Comparison of ENCODE assay signal across 7 mouse cellular contexts in genomic region chr9:44515131-44515751, GRCm38 (mm10). TPM values are rescaled to one million over a fixed set of nuclear protein-coding genes. Genes with fewer than 3 reads are reported as not detected.
DNase-seq lines count a peak whose midpoint lies in the region; ATAC-seq and TF ChIP-seq lines count a peak whose summit lies in the region.

No protein-coding gene starts in this region.

- peak; percentile 54 for ATAC-seq in heart, embryonic 15.5 days (replicated peaks; ENCODE audit: insufficient number of reproducible peaks, insufficient read depth, low FRiP score, low read depth)
- peak; percentile 48; the same call in 1 of the 2 replicates for ATAC-seq in liver, embryonic 11.5 days (replicated peaks; ENCODE audit: low FRiP score)
- ATAC-seq in forebrain, embryonic 13.5 days, result no peak

- no peaks in the 10 kb centered on the region for H3K36me3 ChIP-seq in ES-Bruce4 (ENCODE audit: control insufficient read depth, insufficient read depth, low read length, poor library complexity, severe bottlenecking)
- H3K36me3 ChIP-seq in heart, embryonic 15.5 days, result no peaks in the 10 kb centered on the region
- no peaks in the 10 kb centered on the region for H3K36me3 ChIP-seq in liver, embryonic 11.5 days (ENCODE audit: control insufficient read depth, insufficient read depth, low read length)
- no peaks in the 10 kb centered on the region for H3K36me3 ChIP-seq in small intestine, adult 2 months (ENCODE audit: control insufficient read depth, insufficient read depth, low read length)
- no peaks in the 10 kb centered on the region for H3K36me3 ChIP-seq in forebrain, embryonic 13.5 days (ENCODE audit: poor library complexity, severe bottlenecking)

- DNase-seq in CD4-positive helper T cell, adult 2 months (ENCODE audit: low read depth, low spot score), result peak; percentile 87
- DNase-seq in liver, embryonic 11.5 days (ENCODE audit: low spot score), result no peak
- no peak for DNase-seq in cerebellum, postnatal 10 days

- peaks cover 3% of the 10 kb centered on the region for H3K4me1 ChIP-seq in ES-Bruce4 (ENCODE audit: control insufficient read depth, insufficient read depth, low read length)
- peaks cover 42% of the 10 kb centered on the region for H3K4me1 ChIP-seq in heart, embryonic 15.5 days (replicated peaks)
- H3K4me1 ChIP-seq in liver, embryonic 11.5 days (replicated peaks; ENCODE audit: control insufficient read depth, insufficient read depth, low read length), result peaks cover 11% of the 10 kb centered on the region
- peaks cover 24% of the 10 kb centered on the region for H3K4me1 ChIP-seq in small intestine, adult 2 months (ENCODE audit: control insufficient read depth, insufficient read depth, insufficient read length, low read length)
- peaks cover 19% of the 10 kb centered on the region for H3K4me1 ChIP-seq in forebrain, embryonic 13.5 days

- 0 out of 2 replicates have a peak overlapping the region, but pooled peaks have one; percentile 22 for H3K27ac ChIP-seq in ES-Bruce4 (ENCODE audit: insufficient read depth, low read length)
- peak overlapping the region; percentile 46 for H3K27ac ChIP-seq in heart, embryonic 15.5 days
- peak overlapping the region; percentile 1; the same call in 1 of the 2 replicates for H3K27ac ChIP-seq in liver, embryonic 11.5 days (ENCODE audit: low read depth, low read length)
- peak overlapping the region; percentile 58 for H3K27ac ChIP-seq in small intestine, adult 2 months (ENCODE audit: insufficient read depth, low read depth, low read length)
- H3K27ac ChIP-seq in forebrain, embryonic 13.5 days, result no peak overlapping the region

- H3K4me3 ChIP-seq in ES-Bruce4 (ENCODE audit: low read depth, low read length), result peak overlapping the region; percentile 53
- no peak overlapping the region for H3K4me3 ChIP-seq in heart, embryonic 15.5 days
- H3K4me3 ChIP-seq in liver, embryonic 11.5 days (ENCODE audit: low read depth, low read length), result peak overlapping the region; percentile 30
- peak overlapping the region; percentile 35 for H3K4me3 ChIP-seq in small intestine, adult 2 months (ENCODE audit: low read depth, low read length)
- no peak overlapping the region for H3K4me3 ChIP-seq in forebrain, embryonic 13.5 days

- no peak for TF ChIP-seq POLR2A in ES-Bruce4 (IDR thresholded peaks at IDR 0.05; ENCODE audit: insufficient read depth, low read length)
- peak; percentile 49; the same call in 1 of the 2 replicates for TF ChIP-seq POLR2A in small intestine, adult 2 months (IDR thresholded peaks at IDR 0.05; ENCODE audit: low read depth, low read length)

- H3K9ac ChIP-seq in ES-Bruce4 (ENCODE audit: low read depth, poor library complexity, severe bottlenecking), result peak overlapping the region; percentile 23
- H3K9ac ChIP-seq in heart, embryonic 15.5 days, result no peak overlapping the region
- peak overlapping the region; percentile 46; the same call in 1 of the 2 replicates for H3K9ac ChIP-seq in liver, embryonic 11.5 days (ENCODE audit: low read depth, low read length)
- no peak overlapping the region for H3K9ac ChIP-seq in forebrain, embryonic 13.5 days

- H3K9me3 ChIP-seq in ES-Bruce4 (replicated peaks; ENCODE audit: control insufficient read depth, insufficient read depth, low read length, poor library complexity, severe bottlenecking), result no peaks in the 10 kb centered on the region
- no peaks in the 10 kb centered on the region for H3K9me3 ChIP-seq in heart, embryonic 15.5 days (replicated peaks)
- no peaks in the 10 kb centered on the region for H3K9me3 ChIP-seq in liver, embryonic 11.5 days (ENCODE audit: control insufficient read depth, low read length)
- H3K9me3 ChIP-seq in forebrain, embryonic 13.5 days (replicated peaks), result no peaks in the 10 kb centered on the region

- WGBS in heart, embryonic 15.5 days, result 46% methylated on average over 12 of the region's 12 CpGs
- WGBS in liver, embryonic 11.5 days, result 30% methylated on average over 12 of the region's 12 CpGs
- WGBS in small intestine, adult 2 months, result 10% methylated on average over 12 of the region's 12 CpGs
- WGBS in forebrain, embryonic 13.5 days, result 73% methylated on average over 12 of the region's 12 CpGs

- 0 out of 2 replicates have a peak, but pooled peaks have one; percentile 12 for TF ChIP-seq EP300 in ES-Bruce4 (IDR thresholded peaks at IDR 0.05; ENCODE audit: insufficient read depth, low read depth, low read length)

- no peak for TF ChIP-seq CTCF in ES-Bruce4 (IDR thresholded peaks at IDR 0.05; ENCODE audit: low read depth, low read length)
- no peak for TF ChIP-seq CTCF in small intestine, adult 2 months (IDR thresholded peaks at IDR 0.05; ENCODE audit: extremely low read depth, insufficient read length, insufficient replicate concordance, low read depth, low read length)

- H3K27me3 ChIP-seq in ES-Bruce4 (ENCODE audit: control insufficient read depth, insufficient read depth, low read length, poor library complexity, severe bottlenecking), result no peaks in the 10 kb centered on the region
- no peaks in the 10 kb centered on the region for H3K27me3 ChIP-seq in heart, embryonic 15.5 days
- no peaks in the 10 kb centered on the region for H3K27me3 ChIP-seq in liver, embryonic 11.5 days (replicated peaks; ENCODE audit: control insufficient read depth, insufficient read depth, low read length)
- H3K27me3 ChIP-seq in small intestine, adult 2 months (ENCODE audit: control insufficient read depth, insufficient read depth, low read length), result no peaks in the 10 kb centered on the region
- H3K27me3 ChIP-seq in forebrain, embryonic 13.5 days, result no peaks in the 10 kb centered on the region

- H3K4me2 ChIP-seq in heart, embryonic 15.5 days, result peak overlapping the region; percentile 26
- peak overlapping the region; percentile 49 for H3K4me2 ChIP-seq in liver, embryonic 11.5 days
- H3K4me2 ChIP-seq in forebrain, embryonic 13.5 days, result no peak overlapping the region

RNA-seq across cellular contexts. Expression of gene Bcl9l, which starts 32.6 kb away (rescaled TPM):
- 22.6 and 25.6 TPM in 2 replicates for polyA plus RNA-seq in ES-Bruce4 (2011; ENCODE audit: insufficient read depth, insufficient read length, low read depth, missing spikeins)
- polyA plus RNA-seq in heart, embryonic 15.5 days (2015; fragmentation: Nextera tagmentation; extraction: Ambion mirVana), result 9.1 and 12.6 TPM in 2 replicates
- 4.1 and 5.0 TPM in 2 replicates for polyA plus RNA-seq in liver, embryonic 11.5 days (2014; fragmentation: Nextera tagmentation; extraction: Ambion mirVana)
- 21.8 and 28.1 TPM in 2 replicates for polyA plus RNA-seq in small intestine, adult 2 months (2012; rRNA removed)
- polyA plus RNA-seq in forebrain, embryonic 13.5 days (2015; fragmentation: Nextera tagmentation; extraction: Ambion mirVana), result 8.6 and 9.1 TPM in 2 replicates

RNA-seq across cellular contexts. Expression of gene Cxcr5, which starts 46.4 kb away (rescaled TPM):
- not detected in 2 replicates for polyA plus RNA-seq in ES-Bruce4 (2011; ENCODE audit: insufficient read depth, insufficient read length, low read depth, missing spikeins)
- polyA plus RNA-seq in heart, embryonic 15.5 days (2015; fragmentation: Nextera tagmentation; extraction: Ambion mirVana), result 0.05 and 0.23 TPM in 2 replicates
- polyA plus RNA-seq in liver, embryonic 11.5 days (2014; fragmentation: Nextera tagmentation; extraction: Ambion mirVana), result 0.47 TPM in 1 of 2 replicates, not detected in the other
- 2.0 and 5.7 TPM in 2 replicates for polyA plus RNA-seq in small intestine, adult 2 months (2012; rRNA removed)
- not detected in 2 replicates for polyA plus RNA-seq in forebrain, embryonic 13.5 days (2015; fragmentation: Nextera tagmentation; extraction: Ambion mirVana)

Comparison
In these comparisons a context has a peak if more than half of its experiments do, and no peak if none do; other contexts are left out.
1. H3K4me3 ChIP-seq: peak in ES-Bruce4 (single experiment), liver, embryonic 11.5 days (single experiment) and small intestine, adult 2 months (single experiment); none in heart, embryonic 15.5 days (single experiment) and forebrain, embryonic 13.5 days (single experiment).
2. H3K9ac ChIP-seq: peak in ES-Bruce4 (single experiment) and liver, embryonic 11.5 days (single experiment); none in heart, embryonic 15.5 days (single experiment) and forebrain, embryonic 13.5 days (single experiment).